Comparison of ENCODE assay signal across 9 mouse cellular contexts in genomic region chr14:13285341-13286130, GRCm38 (mm10). TPM values are rescaled to one million over a fixed set of nuclear protein-coding genes. Genes with fewer than 3 reads are reported as not detected.
A peak's percentile ranks its signal among the peaks of the same experiment; 100 is the strongest.
DNase-seq lines count a peak whose midpoint lies in the region; ATAC-seq and TF ChIP-seq lines count a peak whose summit lies in the region.
"Had no signal": no experiment of that assay in that cellular context is flagged by ENCODE, and none has a peak within 500 bp of the region (broad histone marks: within the 10 kb centered on the region; RNA-seq: fewer than 3 reads in every experiment).

No protein-coding gene starts in this region.

- no peak for TF ChIP-seq POLR2A in limb, embryonic 14.5 days (IDR thresholded peaks at IDR 0.05; ENCODE audit: borderline replicate concordance, extremely low read depth, insufficient read depth, insufficient read length)

- TF ChIP-seq CTCF in layer of hippocampus, adult 2 months (conservative IDR thresholded peaks at IDR 0.05) = no peak

- no peaks in the 10 kb centered on the region for H3K36me3 ChIP-seq in limb, embryonic 14.5 days (ENCODE audit: control insufficient read depth, insufficient read depth, low read length)

- ATAC-seq in limb, embryonic 14.5 days (ENCODE audit: low FRiP score, low read depth) = no peak

- H3K4me2 ChIP-seq in limb, embryonic 14.5 days (replicated peaks; ENCODE audit: low read depth, low read length, severe bottlenecking) = peak overlapping the region; percentile 64; the same call in 1 of the 2 replicates

- DNase-seq in layer of hippocampus, adult 2 months (ENCODE audit: low spot score in 2 of 2) = no peak
- DNase-seq in layer of hippocampus, adult 9-10 months (ENCODE audit: low spot score) = no peak
- DNase-seq in cerebellum, adult 11-12 months = peak; percentile 45
- DNase-seq in cerebellum, postnatal 14 days = peak; percentile 77 to 79
- DNase-seq in limb, embryonic 14.5 days (ENCODE audit: low spot score) = no peak
- DNase-seq in embryo, embryonic 10 days (ENCODE audit: low spot score) = no peak
- DNase-seq in lung, postnatal 4 days = no peak

- H3K9me3 ChIP-seq in limb, embryonic 14.5 days (ENCODE audit: control insufficient read depth, low read length) = no peaks in the 10 kb centered on the region

- H3K27ac ChIP-seq in layer of hippocampus, adult 2 months = peak overlapping the region; percentile 90
- no peak overlapping the region for H3K27ac ChIP-seq in limb, embryonic 14.5 days (replicated peaks; ENCODE audit: low read depth, low read length)
- H3K27ac ChIP-seq: liver, embryonic 14.5 days had no signal

- H3K9ac ChIP-seq in limb, embryonic 14.5 days (ENCODE audit: low read depth, low read length, severe bottlenecking) = no peak overlapping the region
- H3K9ac ChIP-seq: liver, embryonic 14.5 days had no signal

- H3K27me3 ChIP-seq in limb, embryonic 14.5 days (ENCODE audit: control insufficient read depth, insufficient read depth, low read length) = no peaks in the 10 kb centered on the region

- H3K4me3 ChIP-seq in layer of hippocampus, adult 2 months = peak overlapping the region; percentile 63
- no peak overlapping the region for H3K4me3 ChIP-seq in limb, embryonic 14.5 days (replicated peaks; ENCODE audit: low read length)

- H3K4me1 ChIP-seq in limb, embryonic 14.5 days (ENCODE audit: control insufficient read depth, insufficient read depth, low read length) = no peaks in the 10 kb centered on the region

- 80% methylated on average over 10 of the region's 10 CpGs for WGBS in limb, embryonic 14.5 days

RNA-seq across cellular contexts. Expression of gene Synpr, which starts 1.0 kb away (rescaled TPM):
- total RNA-seq in layer of hippocampus, adult 2 months (2021) = 100 to 1,000 TPM; 178 to 179 TPM
- 3.1 and 3.5 TPM in 2 replicates for polyA plus RNA-seq in limb, embryonic 14.5 days (2012; rRNA removed)
- 4.4 and 4.5 TPM in 2 replicates for polyA plus RNA-seq in limb, embryonic 14.5 days (2014; fragmentation: Nextera tagmentation; extraction: Ambion mirVana)
- total RNA-seq: gastrocnemius, adult 18-20 months had no signal

Comparison
In these comparisons a context has a peak if more than half of its experiments do, and no peak if none do; other contexts are left out.
1. DNase-seq: peak in cerebellum, adult 11-12 months (single experiment) and cerebellum, postnatal 14 days (2 of 2); none in layer of hippocampus, adult 2 months (0 of 2), layer of hippocampus, adult 9-10 months (single experiment), limb, embryonic 14.5 days (single experiment), embryo, embryonic 10 days (single experiment) and lung, postnatal 4 days (0 of 2).